Mouse (Mus musculus) erythroblast, adult 5-6 weeks (primary cell): ENCODE results near the gene Lif. TPM values are rescaled to one million over a fixed set of nuclear protein-coding genes. Genes with fewer than 3 reads are reported as not detected.
A peak's percentile ranks its signal among the peaks of the same experiment; 100 is the strongest.

Source experiments
- ATAC-seq: replicated peaks from 2 replicates; pipeline ENCODE4 v1.8.0; 2016; ENCODE audit warnings: moderate number of reproducible peaks, mild to moderate bottlenecking, moderate TSS enrichment, inconsistent platforms; ENCODE audit not compliant: poor library complexity, low FRiP score, severe bottlenecking
- total RNA-seq, 2 experiments: library from RNA; stranded (forward) in 1 of 2; stranded (reverse) in 1 of 2; fragments of 150-400 nt in 1 of 2; fragments of 200-764, 138-1000 nt in 1 of 2; gene quantifications; 2 replicates each; pipeline versions ENCODE4 v1.2.3 to v1.2.4; 2015 to 2017; ENCODE audit warnings: low replicate concordance in 2 of 2

Gene Lif
- not detected in 2 replicates for total RNA-seq (2015; ENCODE audit: low replicate concordance)
- total RNA-seq (2017; ENCODE audit: low replicate concordance): not detected in 2 replicates

- ATAC-seq: no peak
Measured at GRCm38 (mm10) chr11:4256846-4257607, at the start of gene Lif. Gene Lif (plus strand): TSS chr11:4257557.

DNA sequence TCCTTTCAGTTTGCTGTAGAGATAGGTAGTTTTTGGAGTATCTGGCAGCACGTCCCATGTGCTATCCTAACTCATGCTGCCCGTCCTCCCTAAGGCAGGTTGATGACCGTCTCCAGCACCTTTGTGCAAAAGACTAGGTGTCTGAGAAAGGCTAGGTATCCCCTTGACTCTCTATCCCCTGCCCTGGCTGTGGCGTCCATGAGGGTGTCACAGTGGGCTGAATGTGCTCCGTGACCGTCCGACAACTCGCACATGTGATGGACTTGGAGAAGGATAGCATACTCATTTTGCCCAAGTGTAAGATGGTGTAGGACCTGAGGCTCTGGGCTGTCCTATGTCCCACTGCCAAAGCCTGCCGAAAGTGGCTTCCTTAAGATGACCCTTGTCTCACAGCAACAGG lies 49.7 kb upstream of the Lif start:
- no peak for ATAC-seq

DNA sequence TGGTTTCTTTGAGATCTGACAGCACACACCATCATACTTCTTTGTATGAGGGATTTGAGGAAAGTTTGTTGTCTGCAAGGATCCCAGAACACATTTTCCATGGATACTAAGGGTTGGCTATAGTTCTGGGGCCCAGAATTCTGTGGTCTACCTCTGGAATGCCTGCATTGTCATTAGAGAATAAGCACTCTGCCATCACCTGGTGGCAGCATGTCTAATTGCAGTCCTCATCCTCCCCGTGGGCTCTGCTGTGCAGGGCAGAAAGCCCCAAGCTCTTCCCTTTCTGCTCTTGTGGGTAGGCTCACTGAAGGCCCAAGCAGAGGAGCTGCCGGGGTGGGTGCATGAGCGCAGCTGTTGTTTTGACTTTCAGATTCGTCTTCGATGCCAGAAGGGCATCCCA lies 47.8 kb upstream of the Lif start:
- no peak for ATAC-seq

GRCm38 (mm10) chr11:4210786-4211185 lies 46.6 kb upstream of the Lif start:
- ATAC-seq: no peak

DNA sequence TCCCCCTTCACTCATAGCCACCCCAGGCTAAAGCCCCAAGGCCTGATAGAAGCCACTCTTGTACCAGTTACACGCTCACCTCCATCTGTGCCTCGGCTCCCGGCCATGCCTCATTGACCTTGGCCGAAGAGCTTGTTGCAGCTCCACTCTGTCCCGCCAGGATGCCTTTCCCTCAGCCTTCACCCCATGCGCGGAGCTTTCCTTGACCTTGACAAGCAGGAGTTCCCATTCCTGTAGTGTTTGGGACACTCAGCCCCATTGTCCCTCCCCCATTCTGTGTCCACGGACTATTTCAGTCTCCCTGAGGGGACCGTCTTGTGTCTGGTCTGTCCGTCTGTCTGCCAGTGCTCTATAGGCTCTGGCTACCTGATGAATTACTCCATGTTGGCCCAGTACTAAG lies 44.2 kb upstream of the Lif start:
- no peak for ATAC-seq

GRCm38 (mm10) chr11:4214572-4214971 lies 42.8 kb upstream of the Lif start:
- ATAC-seq: no peak

DNA sequence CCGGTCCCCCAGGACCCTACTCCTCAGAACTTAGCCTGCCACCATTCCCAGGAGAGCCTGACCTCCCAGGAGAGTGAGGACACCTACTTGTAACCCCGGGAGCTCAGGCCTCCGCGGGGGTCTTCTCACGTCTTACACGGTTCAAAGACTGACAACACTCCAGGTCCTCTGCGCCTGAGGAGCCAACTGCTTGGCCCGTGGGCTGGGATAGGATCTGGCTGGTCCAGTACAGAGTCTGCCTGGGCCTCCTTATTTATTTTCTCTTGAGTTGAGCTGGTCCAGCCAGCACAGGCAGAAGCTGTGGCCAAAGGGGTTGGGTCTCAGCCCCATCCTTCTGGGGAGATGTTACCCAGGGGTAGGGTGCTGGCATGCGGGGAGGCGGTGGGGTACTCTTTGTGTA lies 42.3 kb upstream of the Lif start:
- no peak for ATAC-seq

DNA sequence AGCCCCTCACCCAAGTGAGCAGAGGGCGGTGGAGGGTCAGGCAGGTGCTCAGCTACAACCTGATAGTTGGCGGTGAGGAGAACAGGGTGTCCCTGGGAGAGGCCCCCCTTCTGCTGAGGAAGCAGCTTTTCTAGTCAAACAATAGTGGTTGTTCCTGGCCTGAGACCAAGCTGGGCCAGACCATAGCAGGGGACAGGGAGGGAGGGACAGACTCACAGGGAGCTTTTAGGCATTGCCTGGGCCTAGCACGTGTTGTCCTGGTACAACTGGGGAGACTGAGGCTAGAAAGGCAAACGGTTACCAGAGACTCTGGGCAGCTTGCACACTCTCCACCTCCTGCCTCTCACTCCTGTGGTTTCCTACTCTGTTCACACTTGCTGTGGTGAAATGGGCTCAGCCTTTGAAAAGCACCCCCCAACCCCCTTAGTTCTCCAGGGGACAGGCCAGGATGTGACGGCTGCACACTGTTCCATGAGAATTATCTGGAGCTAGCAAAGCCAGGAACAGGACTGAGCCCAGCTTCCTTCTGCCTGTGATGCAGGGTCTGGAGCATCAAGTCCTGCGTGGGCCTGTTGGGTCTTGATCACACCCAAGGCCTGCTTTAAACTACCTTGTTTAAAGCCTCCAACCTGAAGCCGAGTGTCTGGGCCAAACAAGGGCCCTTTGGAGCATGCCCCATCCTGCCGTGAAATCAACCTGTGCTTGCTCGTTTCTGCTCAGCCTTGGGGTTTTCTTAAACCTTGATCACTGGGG lies 40.9 kb upstream of the Lif start:
- no peak for ATAC-seq

- peak; percentile 91 for ATAC-seq
Measured at GRCm38 (mm10) chr11:4217914-4218629, 39.3 kb upstream of the Lif start, which contains the start of gene Castor1. Gene Castor1 (plus strand): TSS chr11:4218225.

GRCm38 (mm10) chr11:4218637-4219036 lies 38.7 kb upstream of the Lif start:
- no peak for ATAC-seq

DNA sequence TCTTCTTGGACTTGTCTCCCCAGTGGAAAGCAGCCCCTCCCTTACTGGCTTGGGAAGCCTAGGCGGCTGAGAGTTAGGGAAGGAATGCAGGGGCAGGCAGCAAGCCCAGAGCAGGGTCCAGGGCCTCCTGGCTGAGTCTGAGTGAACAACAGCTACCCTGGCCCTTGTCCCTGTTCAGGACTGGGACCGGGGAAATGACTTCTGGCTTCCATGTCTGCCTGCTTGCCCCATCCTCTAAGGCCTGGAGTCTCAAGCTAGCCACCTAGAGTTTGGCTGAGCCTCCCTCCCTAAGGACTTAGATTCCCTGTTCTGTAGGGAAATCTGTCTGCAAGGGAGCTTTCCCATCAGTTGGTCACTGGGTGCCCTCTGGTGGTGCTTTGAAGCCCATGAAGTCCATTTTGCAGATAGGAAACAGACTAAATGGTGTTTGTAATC lies 38.0 kb upstream of the Lif start:
- no peak for ATAC-seq

DNA sequence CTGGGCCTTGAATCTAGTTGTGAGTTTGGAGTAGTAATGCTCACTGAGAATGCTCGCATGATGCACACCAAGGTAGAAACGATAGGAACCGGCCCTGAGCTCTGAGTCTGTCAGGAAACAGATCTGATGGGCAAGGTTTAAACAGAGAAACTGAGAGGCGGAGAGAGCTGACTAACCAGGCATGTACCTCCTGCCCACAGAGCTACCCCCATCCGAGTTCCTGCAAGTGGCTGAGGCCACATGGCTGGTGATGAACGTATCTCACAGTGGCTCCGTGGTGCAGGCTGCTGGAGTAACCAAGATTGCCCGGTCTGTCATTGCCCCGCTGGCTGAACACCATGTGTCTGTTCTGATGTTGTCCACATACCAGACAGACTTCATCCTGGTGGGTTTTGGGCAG lies 37.4 kb upstream of the Lif start:
- no peak for ATAC-seq

DNA sequence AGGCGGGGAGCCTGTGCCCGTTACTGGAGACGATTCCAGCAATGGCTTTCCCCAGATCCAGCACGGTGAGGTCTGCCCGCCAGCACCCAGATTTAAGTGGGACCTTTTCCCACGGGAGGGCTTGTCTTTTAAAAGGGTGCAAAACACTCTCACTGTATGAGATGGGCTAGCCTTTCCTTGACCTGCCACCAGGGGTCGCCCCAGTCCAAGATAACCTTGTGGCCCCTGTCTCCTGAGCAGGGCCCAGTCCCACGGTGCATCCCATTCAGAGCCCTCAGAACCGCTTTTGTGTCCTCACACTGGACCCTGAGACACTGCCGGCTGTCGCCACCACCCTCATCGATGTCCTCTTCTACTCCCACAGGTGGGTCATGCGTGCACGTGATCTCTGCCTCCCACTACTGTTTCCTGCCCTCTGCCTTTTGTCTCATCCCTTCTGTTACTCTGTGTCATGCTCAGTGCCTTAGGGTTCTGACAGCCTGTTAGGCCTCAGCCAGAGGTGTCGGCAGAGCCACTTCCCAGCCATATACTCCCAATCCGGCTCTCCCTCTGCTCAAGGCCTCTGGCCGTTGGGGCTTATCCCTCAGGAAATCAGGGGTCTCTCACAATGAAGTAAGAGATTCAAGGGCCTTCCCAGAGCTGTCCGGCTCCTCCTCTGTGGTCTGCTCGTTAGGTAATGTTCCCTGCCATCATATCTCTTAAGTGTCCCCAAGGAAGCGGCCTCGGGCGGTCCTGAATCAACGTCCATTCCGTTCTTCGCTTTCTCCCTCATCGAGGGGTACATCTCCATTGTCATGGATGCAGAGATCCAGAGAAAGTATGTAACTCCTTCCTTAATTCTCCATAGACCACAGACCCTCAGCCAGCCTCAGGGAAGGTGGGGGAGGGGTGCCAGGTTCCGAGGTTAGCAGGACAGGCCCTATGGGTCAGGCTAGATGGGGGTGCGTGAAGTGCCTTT lies 36.6 kb upstream of the Lif start:
- ATAC-seq: peak; percentile 54

GRCm38 (mm10) chr11:4222046-4222950 lies 35.1 kb upstream of the Lif start:
- ATAC-seq: no peak

DNA sequence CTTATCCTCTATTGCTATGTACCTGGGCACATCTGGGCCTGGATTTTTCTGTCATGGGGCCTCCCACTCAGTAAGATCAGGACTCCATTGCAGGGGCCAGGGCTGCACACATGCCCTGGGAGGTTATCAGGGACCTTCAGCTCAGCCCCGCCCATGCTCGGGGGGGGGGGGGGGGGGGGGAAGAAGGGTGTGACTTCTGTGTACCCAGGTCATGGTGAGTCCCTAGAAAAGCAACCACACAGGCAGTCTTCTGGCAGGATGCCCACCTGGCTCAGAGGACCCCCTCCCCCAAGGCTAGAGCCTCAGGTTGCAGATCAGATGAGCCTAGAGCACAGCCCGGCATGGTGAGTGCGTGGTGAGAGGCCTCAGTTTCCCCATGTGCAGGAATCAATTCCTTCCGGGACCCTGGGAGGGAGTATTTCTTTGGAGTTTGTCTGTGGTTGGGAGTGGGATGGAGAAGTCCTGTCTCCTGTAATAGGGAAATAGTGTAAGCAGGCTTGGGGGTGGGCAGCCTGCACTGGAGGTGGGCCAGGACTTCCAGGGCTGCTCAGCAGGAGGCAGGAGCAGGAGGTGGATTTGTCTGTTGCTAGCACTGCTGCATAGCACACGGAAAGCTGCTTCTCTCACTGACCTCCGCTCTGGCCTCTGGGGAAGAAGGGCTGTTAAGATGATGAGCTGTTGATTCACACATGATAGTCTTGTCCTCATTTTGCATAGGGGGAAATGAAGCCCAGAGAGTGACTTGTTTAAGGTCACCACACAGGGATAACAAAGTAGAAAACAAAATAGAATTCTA lies 33.8 kb upstream of the Lif start:
- ATAC-seq: peak; percentile 61

GRCm38 (mm10) chr11:4224223-4224622 lies 33.1 kb upstream of the Lif start:
- no peak for ATAC-seq

- no peak for ATAC-seq
Measured at GRCm38 (mm10) chr11:4226569-4227325, 30.6 kb upstream of the Lif start.
